Comparison of ENCODE assay signal across 10 mouse cellular contexts in genomic region chrX:135559665-135560064, GRCm38 (mm10). TPM values are rescaled to one million over a fixed set of nuclear protein-coding genes. Genes with fewer than 3 reads are reported as not detected.
A peak's percentile ranks its signal among the peaks of the same experiment; 100 is the strongest.
DNase-seq lines count a peak whose midpoint lies in the region; ATAC-seq and TF ChIP-seq lines count a peak whose summit lies in the region.
"Not testable (repeated sequence)": the region's sequence is repeated elsewhere in the genome, so short reads cannot be mapped to it uniquely, and the experiment has no call there.
"Had no signal": no experiment of that assay in that cellular context is flagged by ENCODE, and none has a peak within 500 bp of the region (broad histone marks: within the 10 kb centered on the region; RNA-seq: fewer than 3 reads in every experiment).

No protein-coding gene starts in this region.

- H3K4me3 ChIP-seq in intestine, postnatal 0 days (ENCODE audit: low read depth, low read length): not testable (repeated sequence)

- not testable (repeated sequence) for ATAC-seq in intestine, postnatal 0 days

- 30% methylated on average over 8 of the region's 8 CpGs for WGBS in intestine, postnatal 0 days

- not testable (repeated sequence) for H3K4me2 ChIP-seq in intestine, postnatal 0 days (replicated peaks; ENCODE audit: low read depth)

- H3K9ac ChIP-seq in intestine, postnatal 0 days (ENCODE audit: low read depth, low read length): not testable (repeated sequence)

- H3K9me3 ChIP-seq in intestine, postnatal 0 days (ENCODE audit: control insufficient read depth): not testable (repeated sequence)

- DNase-seq in R1 (ENCODE audit: low read depth, low spot score): peak; percentile 9
- DNase-seq in cerebellum, adult 9-11 months: peak; percentile 6
- peak; percentile 9 for DNase-seq in gastrocnemius, adult 18-20 months (ENCODE audit: low spot score)
- DNase-seq in layer of hippocampus, postnatal 14 days (ENCODE audit: low spot score in 2 of 2): peak; percentile 30
- DNase-seq in lung, postnatal 14 days: peak; percentile 42
- peak; percentile 29 for DNase-seq in right cerebral cortex, postnatal 14 days

- not testable (repeated sequence) for H3K36me3 ChIP-seq in intestine, postnatal 0 days (ENCODE audit: control insufficient read depth, insufficient read depth)

- not testable (repeated sequence) for H3K4me1 ChIP-seq in intestine, postnatal 0 days (replicated peaks; ENCODE audit: control insufficient read depth, insufficient read depth, low read length)

- not testable (repeated sequence) for H3K27ac ChIP-seq in intestine, postnatal 0 days (ENCODE audit: low read depth, low read length)

- H3K27me3 ChIP-seq in intestine, postnatal 0 days (replicated peaks; ENCODE audit: control insufficient read depth, insufficient read depth, low read length): not testable (repeated sequence)

- peak; percentile 54 for TF ChIP-seq CTCF in intestine, postnatal 0 days (IDR thresholded peaks at IDR 0.05; ENCODE audit: low read depth)

RNA-seq across cellular contexts. Expression of gene Nxf7, which starts 38.9 kb away (rescaled TPM):
- total RNA-seq in gastrocnemius, adult 18-20 months (2021): not detected
- 0.80 and 0.90 TPM in 2 replicates for polyA plus RNA-seq in intestine, postnatal 0 days (2015; fragmentation: Nextera tagmentation; extraction: Ambion mirVana)
- total RNA-seq in layer of hippocampus, postnatal 14 days (2021): not detected
- total RNA-seq: heart, adult 18-20 months had no signal
- polyA plus RNA-seq: limb, embryonic 10.5 days; neural tube, embryonic 11.5 days had no signal
